Mouse (Mus musculus) heart, embryonic 14.5 days (tissue): ENCODE measurements around the gene Ppp1r36. TPM values are rescaled to one million over a fixed set of nuclear protein-coding genes. Genes with fewer than 3 reads are reported as not detected.

Experiments used
- ATAC-seq: fragments of 200-750 bp; cut with Nextera tagmentation; 2 replicates; pipeline ENCODE4 v1.8.0; 2017; ENCODE audit warnings: low read depth, moderate TSS enrichment; ENCODE audit not compliant: insufficient number of reproducible peaks, insufficient read depth, low FRiP score
- H3K27ac ChIP-seq, 2 experiments: fragments of 200-500 bp in 1 of 2; fragments of 300-500 bp in 1 of 2; sonication (generic) in 1 of 2; replicated peaks in 1 of 2; 2 replicates each; pipeline ENCODE4 v1.5.1; 2012 to 2014; ENCODE audit warnings: low read depth in 2 of 2, low read length in 2 of 2, control low read depth in 1 of 2, mild to moderate bottlenecking in 1 of 2, mixed read lengths in 1 of 2; ENCODE audit not compliant: control insufficient read depth in 1 of 2, insufficient read depth in 1 of 2
- H3K27me3 ChIP-seq: fragments of 300-500 bp; sonication (generic); 2 replicates; pipeline ENCODE4 v1.6.1; 2014; ENCODE audit warnings: mild to moderate bottlenecking, low read length, control low read depth; ENCODE audit not compliant: control insufficient read depth, insufficient read depth
- H3K36me3 ChIP-seq: fragments of 300-500 bp; sonication (generic); 2 replicates; pipeline ENCODE4 v1.6.1; 2014; ENCODE audit warnings: mild to moderate bottlenecking, control low read depth, low read length, mixed read lengths; ENCODE audit not compliant: control insufficient read depth, insufficient read depth
- H3K4me1 ChIP-seq, 2 experiments: fragments of 200-500 bp in 1 of 2; fragments of 300-500 bp in 1 of 2; sonication (generic) in 1 of 2; 2 replicates each; pipeline ENCODE4 v1.6.1; 2012 to 2014; ENCODE audit warnings: low read length in 2 of 2, control low read depth in 1 of 2, mixed read lengths in 1 of 2; ENCODE audit not compliant: control insufficient read depth in 2 of 2, insufficient read depth in 2 of 2
- H3K4me2 ChIP-seq: fragments of 300-500 bp; sonication (generic); 2 replicates; pipeline ENCODE4 v1.6.1; 2014; ENCODE audit warnings: mild to moderate bottlenecking, low read length
- H3K4me3 ChIP-seq, 2 experiments: fragments of 200-500 bp in 1 of 2; fragments of 300-500 bp in 1 of 2; sonication (generic) in 1 of 2; 2 replicates each; pipeline ENCODE4 v1.5.1; 2012 to 2014; ENCODE audit warnings: low read length in 2 of 2, mild to moderate bottlenecking in 2 of 2, control low read depth in 1 of 2, low read depth in 1 of 2, moderate library complexity in 1 of 2; ENCODE audit not compliant: control insufficient read depth in 1 of 2, insufficient read depth in 1 of 2
- H3K9ac ChIP-seq: fragments of 300-500 bp; sonication (generic); 2 replicates; pipeline ENCODE4 v1.6.1; 2014; ENCODE audit warnings: mild to moderate bottlenecking, low read length
- H3K9me3 ChIP-seq: fragments of 300-500 bp; sonication (generic); 2 replicates; pipeline ENCODE4 v1.6.1; 2016; ENCODE audit warnings: low read length, control low read depth; ENCODE audit not compliant: control insufficient read depth
- WGBS: fragments of 180-500 bp; shearing (Covaris S2); extraction: QIAGEN DNeasy Blood & Tissue Kit; methylation state at CpG from one replicate; pipeline ENCODE4 v1.1.7; 2014; 5-methylcytosine and 5-hydroxymethylcytosine counted together
- polyA plus RNA-seq: library from polyadenylated mRNA; unstranded; fragments of >200 nt; fragmentation: Nextera tagmentation; extraction: Ambion mirVana; gene quantifications from 2 replicates; pipeline ENCODE4 v1.2.1, GENCODE M21; 2014

The Ppp1r36 gene
- polyA plus RNA-seq, 1 experiment from 2014 or later = 3.9 TPM

GRCm38 (mm10) chr12:76409166-76409565, 8.2 kb upstream of the Ppp1r36 start:
- WGBS = 57% methylated on average over 4 of the region's 4 CpGs
- Histone ChIP-seq H3K9me3 (no peaks in the 10 kb centered on the region), H3K4me2 (no peak overlapping the region), H3K27ac (no peak overlapping the region), H3K36me3 (no peaks in the 10 kb centered on the region), H3K4me3 (no peak overlapping the region), H3K27me3 (peaks cover 9% of the 10 kb centered on the region), H3K4me1 (peaks cover 16 to 17% of the 10 kb centered on the region in 2 experiments), H3K9ac (no peak overlapping the region)
- ATAC-seq = no peak

GRCm38 (mm10) chr12:76415383-76416010, 1.8 kb upstream of the Ppp1r36 start:
- Histone ChIP-seq H3K9me3 (no peaks in the 10 kb centered on the region), H3K27me3 (no peaks in the 10 kb centered on the region), H3K4me2 (no peak overlapping the region), H3K9ac (no peak overlapping the region), H3K4me3 (no peak overlapping the region), H3K27ac (no peak overlapping the region), H3K36me3 (no peaks in the 10 kb centered on the region), H3K4me1 (peaks cover 4 to 8% of the 10 kb centered on the region in 2 experiments; a peak in 2 of 4 replicates)
- WGBS = 60% methylated on average over 11 of the region's 12 CpGs
- ATAC-seq = no peak

GRCm38 (mm10) chr12:76418346-76418745, 1.0 kb downstream of the Ppp1r36 start:
- H3K9me3 ChIP-seq = no peaks in the 10 kb centered on the region
- ATAC-seq = no peak
- no peaks in the 10 kb centered on the region for H3K36me3 ChIP-seq
- no peaks in the 10 kb centered on the region for H3K27me3 ChIP-seq
- H3K27ac ChIP-seq = no peak overlapping the region
- 87% methylated on average over 5 of the region's 5 CpGs for WGBS
- peaks cover 4 to 8% of the 10 kb centered on the region in 2 experiments; a peak in 2 of 4 replicates for H3K4me1 ChIP-seq
- H3K4me2 ChIP-seq = no peak overlapping the region
- no peak overlapping the region for H3K4me3 ChIP-seq
- no peak overlapping the region for H3K9ac ChIP-seq

GRCm38 (mm10) chr12:76425256-76425655, 7.9 kb downstream of the Ppp1r36 start:
- no peak overlapping the region for H3K27ac ChIP-seq
- H3K4me2 ChIP-seq = no peak overlapping the region
- no peaks in the 10 kb centered on the region for H3K36me3 ChIP-seq
- H3K4me3 ChIP-seq = no peak overlapping the region
- 0 out of 2 replicates have a peak, but pooled peaks cover 5% of the 10 kb centered on the region for H3K9me3 ChIP-seq
- H3K9ac ChIP-seq = no peak overlapping the region
- no peaks in the 10 kb centered on the region for H3K27me3 ChIP-seq
- ATAC-seq = no peak
- H3K4me1 ChIP-seq = no peaks in the 10 kb centered on the region
- 80% methylated on average over 3 of the region's 3 CpGs for WGBS

- Histone ChIP-seq H3K4me3 (no peak overlapping the region), H3K4me1 (peaks cover 3 to 10% of the 10 kb centered on the region in 2 experiments; a peak in 3 of 4 replicates), H3K27me3 (no peaks in the 10 kb centered on the region), H3K9me3 (0 out of 2 replicates have a peak, but pooled peaks cover 5% of the 10 kb centered on the region), H3K27ac (no peak overlapping the region), H3K4me2 (no peak overlapping the region), H3K36me3 (no peaks in the 10 kb centered on the region), H3K9ac (peak overlapping the region; percentile 34; the same call in 1 of the 2 replicates)
- 39% methylated on average over 5 of the region's 5 CpGs for WGBS
- ATAC-seq = no peak
These were observed 10.2 kb downstream of the Ppp1r36 start for GRCm38 (mm10) chr12:76427546-76427945.

GRCm38 (mm10) chr12:76430879-76431406, 13.6 kb downstream of the Ppp1r36 start:
- H3K9ac ChIP-seq = no peak overlapping the region
- 27% methylated on average over 5 of the region's 5 CpGs for WGBS
- ATAC-seq = no peak
- H3K4me2 ChIP-seq = 0 out of 2 replicates have a peak overlapping the region, but pooled peaks have one; percentile 11
- no peak overlapping the region for H3K4me3 ChIP-seq
- H3K9me3 ChIP-seq = no peaks in the 10 kb centered on the region
- H3K27ac ChIP-seq = 0 out of 4 replicates have a peak overlapping the region, but pooled peaks have one; percentile 0 to 28
- H3K4me1 ChIP-seq = peaks cover 15 to 21% of the 10 kb centered on the region in 2 experiments
- no peaks in the 10 kb centered on the region for H3K36me3 ChIP-seq
- H3K27me3 ChIP-seq = peaks cover 3% of the 10 kb centered on the region; the same call in 1 of the 2 replicates

- Histone ChIP-seq H3K36me3 (no peaks in the 10 kb centered on the region), H3K9me3 (no peaks in the 10 kb centered on the region), H3K4me1 (peaks cover 15 to 21% of the 10 kb centered on the region in 2 experiments), H3K27me3 (peaks cover 3% of the 10 kb centered on the region; the same call in 1 of the 2 replicates), H3K27ac (no peak overlapping the region), H3K4me2 (no peak overlapping the region), H3K4me3 (no peak overlapping the region), H3K9ac (no peak overlapping the region)
- no peak for ATAC-seq
- 74% methylated on average over 6 of the region's 6 CpGs for WGBS
These were observed 14.1 kb downstream of the Ppp1r36 start for GRCm38 (mm10) chr12:76431431-76431830.
